Mouse (Mus musculus) mouse trophoblast stem cell (cell line): Measurements from ENCODE around the gene Tekt4.

Source experiments
- in situ Hi-C, 2 experiments: fragments of 300-500 bp; cut with MseI, MboI; formaldehyde crosslinking; loops; 2 replicates in 1 of 2; 3 replicates in 1 of 2; pipeline ENCODE4 v1.15.1; 2025

The Tekt4 gene

GRCm38 (mm10) chr17:25432433-25433181, 21.8 kb upstream of the Tekt4 start:
- in situ Hi-C loops = no loop called here

- in situ Hi-C loops = no loop called here
These were observed 21.2 kb upstream of the Tekt4 start for GRCm38 (mm10) chr17:25433223-25433616.

- in situ Hi-C loops = no loop called here
These were observed 20.5 kb upstream of the Tekt4 start, which contains the start of gene Cacna1h for GRCm38 (mm10) chr17:25433617-25434606. Cacna1h (minus strand) TSS chr17:25433783.

GRCm38 (mm10) chr17:25441417-25441816, 13.0 kb upstream of the Tekt4 start:
- in situ Hi-C loops = no loop called here

- in situ Hi-C loops = no loop called here
These were observed 11.5 kb upstream of the Tekt4 start for GRCm38 (mm10) chr17:25442889-25443288.

GRCm38 (mm10) chr17:25445074-25445473, 9.3 kb upstream of the Tekt4 start:
- in situ Hi-C loops = no loop called here

GRCm38 (mm10) chr17:25445841-25446240, 8.6 kb upstream of the Tekt4 start:
- in situ Hi-C loops = no loop called here

GRCm38 (mm10) chr17:25447865-25448264, 6.5 kb upstream of the Tekt4 start:
- in situ Hi-C loops = no loop called here

- in situ Hi-C loops = no loop called here
These were observed 4.1 kb upstream of the Tekt4 start for GRCm38 (mm10) chr17:25450329-25450728.

- in situ Hi-C loops = no loop called here
These were observed 2.0 kb upstream of the Tekt4 start for GRCm38 (mm10) chr17:25452246-25452965.

- in situ Hi-C loops = no loop called here
These were observed 2.1 kb downstream of the Tekt4 start for GRCm38 (mm10) chr17:25456540-25456939.

GRCm38 (mm10) chr17:25462236-25462875, 7.9 kb downstream of the Tekt4 start:
- in situ Hi-C loops = no loop called here

- in situ Hi-C loops = no loop called here
These were observed 9.0 kb downstream of the Tekt4 start for GRCm38 (mm10) chr17:25463326-25463945.

- in situ Hi-C loops = no loop called here
These were observed 9.7 kb downstream of the Tekt4 start for GRCm38 (mm10) chr17:25464091-25464490.

GRCm38 (mm10) chr17:25466257-25466656, 11.8 kb downstream of the Tekt4 start:
- in situ Hi-C loops = no loop called here

GRCm38 (mm10) chr17:25467781-25468180, 13.4 kb downstream of the Tekt4 start:
- in situ Hi-C loops = no loop called here

- in situ Hi-C loops = no loop called here
These were observed 13.9 kb downstream of the Tekt4 start for GRCm38 (mm10) chr17:25468301-25468700.

- in situ Hi-C loops = loop anchor here (5.0 to 10.0 kb wide), 3 partner anchors 67 to 225 kb away; no protein-coding TSS in a partner anchor
These were observed 15.4 kb downstream of the Tekt4 start for GRCm38 (mm10) chr17:25469798-25470197.

- in situ Hi-C loops = loop anchor here (5.0 to 10.0 kb wide), 3 partner anchors 69 to 223 kb away; no protein-coding TSS in a partner anchor
These were observed 17.0 kb downstream of the Tekt4 start for GRCm38 (mm10) chr17:25471418-25471817.

GRCm38 (mm10) chr17:25472044-25472443, 17.6 kb downstream of the Tekt4 start:
- in situ Hi-C loops = loop anchor here (5.0 to 10.0 kb wide), 3 partner anchors 70 to 223 kb away; no protein-coding TSS in a partner anchor
